Mouse (Mus musculus) frontal cortex, adult 2 months (tissue): ENCODE data around the gene Cmtm2a. TPM values are rescaled to one million over a fixed set of nuclear protein-coding genes. Genes with fewer than 3 reads are reported as not detected.
"Not testable (repeated sequence)": the region's sequence is repeated elsewhere in the genome, so short reads cannot be mapped to it uniquely, and the experiment has no call there.

ENCODE experiments used
- DNase-seq, 2 experiments: peaks; one replicate each; pipeline ENCODE4 v3.0.0; 2022; ENCODE audit warnings: low spot score in 1 of 2; ENCODE audit errors: extremely low spot score in 1 of 2
- polyA plus RNA-seq: library from polyadenylated mRNA; depleted of rRNA; stranded (reverse); fragments of >200 nt; gene quantifications from 2 replicates; pipeline ENCODE4 v1.2.3, GENCODE M21; 2012; rRNA removed

Cmtm2a gene
- polyA plus RNA-seq, result not detected in 2 replicates

DNA sequence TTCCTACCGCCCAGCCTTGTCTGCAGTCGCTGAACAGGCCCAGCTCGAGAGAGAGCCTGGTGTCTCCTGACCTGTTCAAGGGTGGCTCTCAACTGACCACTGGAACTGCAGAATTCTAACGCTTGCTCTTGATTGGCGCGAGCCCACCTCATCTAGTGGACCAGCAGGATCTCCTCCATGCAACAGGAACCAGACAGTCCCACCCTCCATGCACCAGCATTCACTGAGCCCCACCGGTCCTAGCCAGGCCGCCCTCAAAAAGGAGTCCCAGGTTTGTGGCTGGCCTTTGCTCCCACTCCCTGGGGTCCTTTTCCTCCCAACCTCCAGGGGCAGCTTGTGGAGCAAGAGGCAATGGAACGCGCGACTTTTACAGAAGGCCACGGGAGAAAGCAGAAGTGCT, at the start of gene Cmtm2a:
Gene Cmtm2a, minus strand, starts transcription at position 101 of the 400 bp plus-strand sequence.
- DNase-seq, result not testable (repeated sequence)

DNA sequence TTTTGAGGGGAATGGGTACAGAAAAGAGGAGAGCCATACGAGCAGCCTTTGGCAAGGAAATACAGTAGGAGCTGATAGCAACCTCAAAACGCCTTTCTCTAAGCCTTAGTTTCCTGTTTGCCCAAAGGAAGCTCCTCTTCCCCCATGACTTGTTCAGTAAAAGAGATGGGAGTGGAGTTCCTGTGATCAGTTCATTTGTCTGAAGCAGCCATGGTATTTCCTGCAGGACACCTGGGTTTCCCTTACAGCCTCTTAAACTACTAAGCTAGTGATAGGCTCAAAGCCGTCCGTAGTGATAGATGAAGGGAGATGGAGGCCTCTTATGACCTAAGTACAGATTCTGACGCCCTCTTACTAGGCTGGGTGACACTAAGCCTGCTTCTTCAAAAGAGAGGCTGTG, 49.4 kb upstream of the Cmtm2a start:
- no peak for DNase-seq

DNA sequence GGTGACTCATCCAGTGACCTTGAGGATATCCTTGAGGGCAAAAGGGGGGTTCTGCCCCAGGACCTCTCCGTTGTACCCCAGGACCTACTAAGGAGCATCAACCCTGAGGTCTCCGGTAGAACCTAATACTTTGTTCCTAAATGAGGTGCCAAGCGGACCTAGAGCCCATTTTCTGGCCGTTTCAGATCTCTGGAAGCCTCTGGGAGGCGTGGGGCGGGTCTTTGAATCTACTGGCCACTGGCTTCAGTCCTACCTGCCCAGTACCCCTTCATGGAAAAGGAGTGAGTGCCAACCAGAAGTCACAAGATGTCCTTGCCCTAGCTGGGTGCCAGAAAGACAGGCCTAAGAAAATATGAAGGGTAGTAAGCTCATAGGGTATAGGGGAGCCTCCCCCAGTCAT, 48.7 kb upstream of the Cmtm2a start:
- DNase-seq, result no peak

DNA sequence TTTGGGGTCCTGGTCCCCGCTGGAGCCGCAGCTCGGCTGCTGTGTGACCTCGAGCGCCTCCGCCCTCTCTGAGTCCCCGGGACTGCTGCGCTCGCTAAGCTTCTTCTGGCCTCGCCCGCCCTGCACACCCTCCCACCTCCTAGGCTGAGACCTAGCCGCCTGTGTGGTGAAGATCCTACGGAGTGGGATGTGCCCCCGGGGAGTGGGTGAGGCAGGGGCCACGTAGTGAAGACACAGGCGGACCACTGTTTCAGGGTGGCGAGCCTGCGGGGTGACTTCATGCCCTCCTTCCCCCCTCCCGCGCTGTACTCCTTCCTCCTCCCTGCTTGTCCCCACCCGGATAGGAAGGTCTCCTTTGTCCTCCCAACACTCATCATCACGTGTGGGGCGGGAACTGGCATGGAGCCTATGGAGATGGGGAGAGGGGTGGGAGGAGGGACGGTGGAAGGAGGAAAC, 48.2 kb upstream of the Cmtm2a start:
- peak in 1 of 2 experiments; percentile 21 for DNase-seq

DNA sequence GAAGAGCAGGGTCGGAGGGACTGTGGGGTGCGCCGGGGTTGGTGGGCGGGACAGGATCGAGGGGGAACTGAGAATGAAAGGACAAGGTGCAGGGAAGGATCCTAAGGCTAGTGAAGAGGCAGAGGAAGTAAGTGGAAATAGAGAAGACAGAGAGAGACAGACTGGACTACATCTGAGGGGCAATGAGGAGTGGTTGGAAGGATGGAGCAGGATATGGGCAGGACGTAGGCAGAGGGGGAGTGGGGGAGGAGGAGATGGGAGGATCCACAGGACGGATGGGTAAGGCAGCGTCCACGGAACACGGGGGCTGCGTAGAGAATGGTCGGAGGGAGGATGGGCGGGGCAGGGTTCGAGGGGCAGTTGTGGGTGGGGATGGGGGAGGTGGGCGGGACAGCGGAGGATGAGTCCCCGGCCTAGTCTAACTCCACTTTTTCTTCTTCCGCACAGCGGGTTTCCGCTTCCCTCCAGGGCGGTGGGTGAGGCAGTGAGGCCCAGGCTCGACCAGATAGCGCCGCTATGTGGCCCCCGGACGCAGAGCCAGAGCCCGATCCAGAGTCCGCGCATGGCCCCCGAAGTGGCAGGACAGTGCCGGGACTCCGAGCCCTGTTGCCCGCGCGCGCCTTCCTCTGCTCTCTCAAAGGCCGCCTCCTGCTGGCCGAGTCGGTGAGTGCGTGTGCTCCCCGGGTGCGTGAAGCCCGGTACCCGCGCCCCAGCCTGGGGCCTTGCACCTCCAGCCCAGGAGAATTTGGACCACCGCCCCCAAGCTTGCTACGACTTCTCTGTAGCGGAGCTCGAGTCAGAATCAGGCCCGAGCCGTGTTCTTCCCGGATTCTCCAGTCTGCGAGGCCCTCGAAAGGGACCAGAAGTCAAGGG, 47.5 kb upstream of the Cmtm2a start:
- peak; percentile 27 to 56 for DNase-seq

DNA sequence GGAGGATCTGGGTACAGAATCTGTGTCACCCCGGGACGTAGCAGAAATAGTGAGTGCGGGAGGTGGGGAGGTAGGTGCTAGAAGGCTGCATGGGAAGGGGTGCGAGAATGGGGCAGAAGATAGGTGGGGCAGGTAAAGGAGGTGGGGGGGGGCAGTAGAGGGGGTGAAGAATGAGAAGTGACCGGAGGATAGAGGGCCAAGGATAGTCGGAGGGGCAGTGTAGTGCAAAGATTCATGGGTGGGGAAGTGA, 46.9 kb upstream of the Cmtm2a start:
- no peak for DNase-seq

DNA sequence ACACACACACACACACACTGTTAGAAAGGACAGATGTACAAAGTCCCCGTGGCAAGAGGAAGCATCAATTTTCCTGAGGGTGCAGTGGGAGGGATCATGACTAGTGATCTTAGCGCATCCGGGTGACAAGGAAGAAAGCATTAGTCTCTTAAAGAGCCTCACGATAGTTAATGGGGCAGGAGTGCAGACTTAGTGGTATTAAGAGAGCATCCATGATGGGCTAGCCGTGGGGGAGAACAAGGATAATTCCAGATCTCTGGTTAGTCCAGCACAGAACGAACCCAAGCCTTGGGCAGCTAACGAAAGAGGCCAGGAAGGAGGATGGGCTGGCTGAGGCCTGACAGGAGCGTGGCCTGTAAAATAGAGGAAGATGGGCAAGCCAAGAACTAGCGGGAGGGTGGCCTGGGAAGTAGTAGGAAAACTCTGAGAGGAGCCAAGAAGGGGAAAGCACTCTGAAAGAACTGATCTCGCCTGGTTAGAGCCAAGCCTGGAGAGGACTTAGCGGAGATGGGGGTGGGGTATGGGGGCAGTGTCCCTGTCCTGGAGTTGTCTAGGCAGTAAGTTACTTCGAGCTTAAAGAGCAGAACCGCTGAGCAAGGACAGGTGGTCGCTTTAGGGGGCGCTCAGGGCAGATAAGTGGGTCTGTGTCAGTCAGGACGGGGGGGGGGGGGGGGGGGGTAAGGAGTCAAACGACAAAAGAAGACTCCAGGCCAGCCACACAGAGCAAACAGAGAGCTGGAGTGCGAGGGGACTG, 46.4 kb upstream of the Cmtm2a start, which contains the start of gene Cmtm3:
Gene Cmtm3, plus strand, starts transcription at position 182 of the 754 bp plus-strand sequence.
- peak in 1 of 2 experiments; percentile 30 for DNase-seq

DNA sequence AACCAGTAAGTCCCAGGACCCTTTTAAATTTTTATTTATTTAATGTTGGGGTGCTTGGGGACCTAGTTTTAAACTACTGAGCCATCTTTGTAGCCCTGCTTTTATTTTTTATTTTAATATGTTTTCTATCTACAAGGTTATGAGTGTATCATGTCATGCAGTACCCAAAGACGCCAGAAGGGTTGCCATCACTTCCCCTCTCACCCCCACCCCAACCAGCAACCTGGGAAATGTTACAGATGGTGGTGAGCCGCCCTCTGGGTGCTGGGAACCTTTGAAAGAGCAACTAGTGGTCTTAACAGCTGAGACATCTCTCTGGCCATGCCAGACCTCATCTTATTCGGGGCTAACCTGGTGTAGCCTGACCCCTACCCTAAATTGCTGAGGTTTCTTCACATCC, 44.9 kb upstream of the Cmtm2a start:
- no peak for DNase-seq

DNA sequence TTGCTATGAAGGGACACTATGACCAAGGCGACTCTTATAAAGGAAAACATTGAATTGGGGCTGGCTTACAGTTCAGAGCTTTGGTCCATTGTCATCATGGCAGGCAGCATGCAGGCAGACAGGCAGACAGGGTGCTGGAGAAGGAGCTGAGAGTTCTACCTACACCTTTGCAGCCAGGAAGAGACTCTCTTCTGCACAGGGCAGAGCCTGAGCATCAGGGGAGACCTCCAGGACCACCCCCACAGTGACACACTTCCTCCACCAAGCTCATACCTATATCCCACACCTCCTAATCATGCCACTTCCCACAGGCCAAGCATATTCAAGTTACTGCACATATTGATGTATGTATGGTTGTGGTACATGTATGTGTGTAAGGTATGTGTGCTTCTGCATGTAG, 43.8 kb upstream of the Cmtm2a start:
- DNase-seq, result no peak

DNA sequence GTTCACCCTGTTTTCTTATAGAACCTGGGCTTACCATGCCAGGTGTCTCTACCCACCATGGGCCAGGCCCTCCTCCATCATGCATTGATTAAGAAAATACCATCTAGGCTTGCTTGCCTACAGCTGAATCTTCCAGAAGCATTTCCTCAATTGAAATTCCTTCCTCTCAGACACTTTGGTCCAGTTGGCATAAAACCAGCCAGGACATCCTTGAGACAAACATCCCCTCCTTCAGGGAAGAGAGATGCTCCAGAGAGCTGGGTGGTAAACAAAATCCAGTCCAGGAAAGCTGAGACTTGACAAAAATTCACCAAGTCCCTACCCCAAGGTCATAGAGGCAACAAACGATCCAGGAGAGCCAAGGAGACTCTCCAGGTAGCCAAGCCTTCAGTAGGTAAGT, 41.2 kb upstream of the Cmtm2a start:
- no peak for DNase-seq

DNA sequence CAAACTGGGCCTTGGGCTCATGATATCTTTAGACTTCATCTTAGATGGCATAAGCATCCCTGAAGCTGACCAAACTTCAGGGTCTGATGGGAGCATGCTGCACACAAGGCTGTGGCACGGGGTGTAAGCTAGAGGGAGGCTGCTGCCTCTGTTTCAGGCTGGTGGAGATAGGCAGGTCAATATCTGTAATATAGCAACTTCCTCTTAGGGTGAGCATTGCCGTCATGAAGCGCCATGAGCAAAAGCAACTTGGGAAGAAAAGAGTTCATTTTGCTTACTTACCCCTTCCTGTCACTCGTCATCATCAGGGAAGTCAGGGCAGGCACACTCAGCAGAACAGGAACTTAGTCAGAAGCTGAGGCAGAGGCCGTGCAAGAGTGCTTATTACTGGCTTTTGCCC, 40.8 kb upstream of the Cmtm2a start:
- DNase-seq, result no peak

DNA sequence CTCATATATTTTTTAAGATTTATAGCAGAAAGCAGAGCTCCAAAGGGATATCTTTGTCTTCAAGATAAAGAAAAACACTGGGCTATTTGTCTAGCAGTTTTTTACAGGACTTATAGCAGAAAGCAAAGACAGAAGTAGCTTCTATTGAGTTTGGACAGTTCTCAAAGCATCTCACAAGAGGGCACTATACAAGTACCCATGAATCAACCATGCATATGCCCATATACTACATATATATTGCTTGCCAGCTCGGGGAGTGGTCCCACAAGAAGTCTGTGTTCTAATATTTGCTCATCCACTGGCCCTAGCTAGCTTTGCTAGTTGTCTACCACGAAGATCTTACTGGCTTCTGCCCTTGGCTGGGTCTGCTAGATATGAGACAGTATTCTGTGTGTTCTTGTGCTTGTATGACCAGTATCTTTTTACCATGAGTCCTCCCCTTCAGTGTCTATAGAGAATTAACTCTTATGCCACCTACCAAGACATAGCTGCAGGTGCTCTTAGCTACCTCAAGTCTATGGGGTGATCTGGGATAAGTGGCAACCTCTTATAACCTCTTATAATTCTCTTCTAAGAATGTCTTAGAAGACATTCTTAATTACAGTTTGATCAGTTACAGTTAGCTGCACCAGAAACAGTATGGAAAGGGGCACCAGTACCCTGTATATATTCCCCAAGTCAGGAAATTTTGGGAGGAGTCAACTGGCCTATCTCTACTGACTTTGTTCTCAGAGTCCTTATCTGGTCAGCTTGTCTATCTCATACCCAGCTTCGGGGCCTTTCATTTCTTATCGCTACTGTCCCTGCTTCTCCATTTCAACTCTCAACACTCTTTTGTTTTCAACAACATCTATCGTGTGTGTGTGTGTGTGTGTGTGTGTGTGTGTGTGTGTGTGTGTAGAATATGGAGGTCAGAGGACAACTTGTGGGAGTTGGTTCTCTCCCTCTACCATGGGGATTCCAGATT, 40.0 kb upstream of the Cmtm2a start:
- DNase-seq, result no peak

DNA sequence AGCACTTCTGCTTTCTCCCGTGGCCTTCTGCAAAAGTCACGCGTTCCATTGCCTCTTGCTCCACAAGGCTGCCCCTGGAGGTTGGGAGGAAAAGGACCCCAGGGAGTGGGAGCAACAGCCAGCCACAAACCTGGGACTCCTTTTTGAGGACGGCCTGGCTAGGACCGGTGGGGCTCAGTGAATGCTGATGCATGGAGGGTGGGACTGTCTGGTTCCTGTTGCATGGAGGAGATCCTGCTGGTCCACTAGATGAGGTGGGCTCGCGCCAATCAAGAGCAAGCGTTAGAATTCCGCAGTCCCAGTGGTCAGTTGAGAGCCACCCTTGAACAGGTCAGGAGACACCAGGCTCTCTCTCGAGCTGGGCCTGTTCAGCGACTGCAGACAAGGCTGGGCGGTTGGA, 28.9 kb upstream of the Cmtm2a start, which contains the start of gene Cmtm2b:
Gene Cmtm2b, plus strand, starts transcription at position 301 of the 400 bp plus-strand sequence.
- DNase-seq, result not testable (repeated sequence)

DNA sequence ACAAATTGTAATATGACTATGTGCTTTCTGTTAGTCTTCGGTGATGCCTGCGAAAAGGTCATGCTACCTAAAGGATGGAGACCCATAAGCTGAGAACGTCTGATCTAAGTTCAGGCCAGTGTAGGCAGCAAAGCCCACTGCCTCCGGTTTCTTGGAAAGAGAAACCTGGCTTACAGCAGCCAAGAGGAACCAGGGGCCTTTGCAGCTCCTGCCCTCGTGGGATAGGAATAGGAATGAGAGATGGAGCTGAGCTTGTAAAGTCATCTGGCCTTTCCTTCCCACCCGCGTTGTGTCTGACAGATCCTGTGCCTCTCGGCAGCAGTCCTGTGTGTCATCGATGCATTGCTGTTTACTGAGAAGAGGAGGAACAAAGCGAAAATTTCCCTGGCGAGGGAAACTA, 28.3 kb upstream of the Cmtm2a start, which contains the start of gene Gm11020:
Gene Gm11020, plus strand, starts transcription at position 301 of the 400 bp plus-strand sequence.
- not testable (repeated sequence) for DNase-seq

DNA sequence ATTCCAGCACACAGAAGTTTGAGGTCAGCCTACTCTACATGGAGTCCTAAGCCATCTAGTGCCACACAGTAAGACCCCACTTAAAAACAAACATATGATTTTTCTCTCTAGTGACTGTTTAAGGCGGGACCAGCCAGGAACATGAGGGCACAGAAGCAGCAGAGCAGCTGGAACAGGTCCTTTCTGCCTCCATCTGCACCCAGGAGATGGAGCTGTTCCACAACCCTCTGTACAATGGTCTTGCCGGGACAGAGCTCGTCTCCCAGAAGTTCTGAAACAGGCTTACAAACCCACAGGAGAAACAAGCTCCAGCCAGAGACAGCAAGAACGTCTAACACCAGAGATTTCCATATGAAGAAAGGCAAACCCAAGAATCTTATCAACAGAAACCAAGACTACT, 20.3 kb upstream of the Cmtm2a start:
- DNase-seq, result peak in 1 of 2 experiments; percentile 18

DNA sequence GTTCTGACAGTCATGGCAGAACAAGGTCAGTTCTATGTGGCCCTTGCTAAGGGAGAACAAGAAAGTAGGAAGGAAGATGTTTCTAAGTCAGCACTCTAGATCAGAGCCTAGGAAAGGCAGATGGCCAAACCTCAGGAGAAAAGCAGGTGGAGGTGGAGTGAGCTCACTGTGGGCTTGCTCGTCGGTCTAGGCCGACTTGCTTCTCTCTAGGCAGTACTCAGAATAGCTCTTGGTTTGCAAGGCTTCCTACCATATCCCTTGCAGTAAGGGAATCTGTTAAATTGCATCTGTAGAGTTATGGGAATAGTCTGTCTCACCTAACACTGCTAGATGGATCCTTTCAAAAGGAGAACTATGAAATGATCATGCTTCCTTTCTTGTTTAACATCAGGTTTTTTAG, 19.0 kb upstream of the Cmtm2a start:
- DNase-seq, result not testable (repeated sequence)

DNA sequence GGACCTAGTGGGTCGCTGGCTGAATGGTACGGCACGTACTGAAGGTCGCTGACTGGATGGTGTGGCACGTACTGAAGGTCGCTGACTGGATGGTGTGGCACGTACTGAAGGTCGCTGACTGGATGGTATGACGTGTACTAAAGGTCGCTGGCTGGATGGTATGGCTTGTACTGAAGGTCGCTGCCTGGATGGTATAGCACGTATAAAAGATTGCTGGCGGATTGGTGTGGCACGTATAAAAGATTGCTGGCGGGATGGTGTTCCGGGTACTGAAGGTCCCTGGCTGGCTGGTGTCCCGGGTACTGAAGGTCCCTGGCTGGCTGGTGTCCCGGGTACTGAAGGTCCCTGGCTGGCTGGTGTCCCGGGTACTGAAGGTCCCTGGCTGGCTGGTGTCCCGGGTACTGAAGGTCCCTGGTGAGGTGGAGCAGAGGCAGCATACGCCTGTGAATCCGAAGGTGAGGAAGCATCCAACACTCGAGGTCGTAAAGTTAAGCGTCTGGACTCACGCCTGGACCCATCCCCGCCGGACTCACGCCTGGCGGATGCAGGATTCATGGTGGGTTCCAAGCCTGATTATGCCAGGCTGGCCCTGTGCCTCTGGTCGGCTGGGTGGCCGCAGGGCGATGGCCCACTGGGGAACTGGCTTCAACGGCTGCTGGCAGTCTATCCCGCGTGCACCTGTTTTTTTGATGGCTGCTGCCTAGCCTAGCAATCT, 16.6 kb upstream of the Cmtm2a start, which contains the start of the genes Gm45711 and Cmtm1:
Gene Gm45711, minus strand, starts transcription at position 641 of the 715 bp plus-strand sequence.
Gene Cmtm1, minus strand, starts transcription at position 705 of the 715 bp plus-strand sequence.
- not testable (repeated sequence) for DNase-seq

DNA sequence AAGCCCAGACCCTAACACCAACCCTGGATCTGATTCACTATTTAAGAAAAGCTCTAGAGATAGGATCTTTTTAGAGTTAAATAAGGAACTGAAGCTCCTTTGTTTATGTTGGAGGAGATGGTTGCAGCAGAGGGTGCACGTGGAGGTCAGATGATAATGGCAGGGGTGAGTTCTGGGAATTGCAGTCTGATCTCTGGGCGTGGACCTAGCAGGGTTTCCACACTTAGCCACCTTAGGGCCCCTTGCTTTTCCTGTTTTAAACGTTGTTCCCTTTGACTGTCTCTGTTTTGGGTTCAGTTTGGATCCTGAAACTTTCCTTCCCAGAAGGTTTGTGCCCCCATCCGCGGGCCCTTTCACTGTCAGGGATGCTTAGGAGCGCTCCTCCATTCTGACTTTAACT, 15.4 kb upstream of the Cmtm2a start:
- not testable (repeated sequence) for DNase-seq

DNA sequence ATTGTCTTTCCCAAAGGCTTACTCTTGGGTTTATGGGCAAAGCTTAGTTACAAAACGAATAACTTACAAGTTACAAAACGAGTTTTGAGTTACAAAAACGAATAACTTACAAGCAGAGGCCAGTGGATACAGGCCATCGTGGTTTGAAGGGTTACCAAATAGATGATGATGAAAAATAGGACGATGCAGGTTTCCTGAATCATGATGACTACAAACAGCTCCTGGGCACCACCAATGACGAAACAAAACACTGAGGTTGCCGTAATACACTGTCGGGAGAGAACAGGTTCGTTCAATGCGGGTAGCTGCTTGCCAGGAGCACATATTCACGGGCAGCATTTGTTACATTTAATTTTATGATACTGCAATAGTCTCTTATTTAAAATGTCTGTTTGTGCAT, 12.0 kb upstream of the Cmtm2a start:
- no peak for DNase-seq

DNA sequence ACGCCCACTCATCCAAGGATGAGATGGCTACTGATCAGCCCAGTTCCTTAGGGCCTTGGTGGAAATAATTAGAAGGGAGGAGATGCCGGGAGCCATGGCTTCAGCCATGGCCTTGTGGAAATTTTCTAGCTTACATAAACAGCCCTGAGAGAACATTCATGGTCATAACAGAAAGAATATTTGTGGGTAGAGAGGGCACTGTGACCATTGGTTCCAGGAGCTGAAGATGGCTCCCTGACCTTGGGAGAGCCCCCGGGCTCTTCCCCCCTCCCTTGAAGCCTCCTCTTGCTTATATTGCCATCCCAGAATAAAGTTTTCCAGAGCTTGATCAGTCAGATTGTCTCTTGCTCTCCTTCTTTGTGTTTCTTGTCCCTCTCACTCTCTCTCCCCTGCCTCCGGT, 9.6 kb upstream of the Cmtm2a start:
- DNase-seq, result not testable (repeated sequence)
